Mouse (Mus musculus) hindbrain, embryonic 11.5 days (tissue): ENCODE measurements around the gene Tax1bp3. TPM values are rescaled to one million over a fixed set of nuclear protein-coding genes. Genes with fewer than 3 reads are reported as not detected.

ENCODE experiments used
- ATAC-seq: fragments of 200-750 bp; cut with Nextera tagmentation; 2 replicates; pipeline ENCODE4 v1.8.0; 2017; ENCODE audit warnings: mild to moderate bottlenecking, moderate TSS enrichment, moderate library complexity; ENCODE audit not compliant: low FRiP score
- DNase-seq: peaks from one replicate; pipeline ENCODE4 v3.0.0-alpha.2; 2015; ENCODE audit warnings: low spot score
- H3K27ac ChIP-seq: fragments of 300-500 bp; sonication (generic); 2 replicates; pipeline ENCODE4 v1.5.1; 2014; ENCODE audit warnings: mild to moderate bottlenecking, low read depth, low read length
- H3K27me3 ChIP-seq: fragments of 300-500 bp; sonication (generic); 2 replicates; pipeline ENCODE4 v1.6.1; 2014; ENCODE audit warnings: mild to moderate bottlenecking, low read length, moderate library complexity, mixed read lengths; ENCODE audit not compliant: control insufficient read depth, insufficient read depth
- H3K36me3 ChIP-seq: fragments of 300-500 bp; sonication (generic); 2 replicates; pipeline ENCODE4 v1.6.1; 2014; ENCODE audit warnings: mild to moderate bottlenecking, low read length, moderate library complexity, mixed read lengths; ENCODE audit not compliant: control insufficient read depth, insufficient read depth
- H3K4me1 ChIP-seq: fragments of 300-500 bp; sonication (generic); replicated peaks from 2 replicates; pipeline ENCODE4 v1.6.1; 2014; ENCODE audit warnings: low read length, mixed read lengths; ENCODE audit not compliant: control insufficient read depth, insufficient read depth
- H3K4me2 ChIP-seq: fragments of 300-500 bp; sonication (generic); replicated peaks from 2 replicates; pipeline ENCODE4 v1.6.1; 2014; ENCODE audit warnings: mild to moderate bottlenecking, low read depth, low read length
- H3K4me3 ChIP-seq: fragments of 300-500 bp; sonication (generic); 2 replicates; pipeline ENCODE4 v1.5.1; 2014; ENCODE audit warnings: low read depth, low read length
- H3K9ac ChIP-seq: fragments of 300-500 bp; sonication (generic); 2 replicates; pipeline ENCODE4 v1.6.1; 2014; ENCODE audit warnings: low read depth, low read length
- H3K9me3 ChIP-seq: fragments of 300-500 bp; sonication (generic); 2 replicates; pipeline ENCODE4 v1.6.1; 2016; ENCODE audit warnings: low read length; ENCODE audit not compliant: control insufficient read depth
- WGBS: fragments of 180-500 bp; shearing (Covaris S2); extraction: QIAGEN DNeasy Blood & Tissue Kit; methylation state at CpG from one replicate; pipeline ENCODE4 v1.1.7; 2014; 5-methylcytosine and 5-hydroxymethylcytosine counted together
- polyA plus RNA-seq: library from polyadenylated mRNA; unstranded; fragments of >200 nt; fragmentation: Nextera tagmentation; extraction: Ambion mirVana; gene quantifications from 2 replicates; pipeline ENCODE4 v1.2.1, GENCODE M21; 2014

Gene Tax1bp3
- polyA plus RNA-seq, 1 experiment from 2014 or later: 223 TPM

DNA sequence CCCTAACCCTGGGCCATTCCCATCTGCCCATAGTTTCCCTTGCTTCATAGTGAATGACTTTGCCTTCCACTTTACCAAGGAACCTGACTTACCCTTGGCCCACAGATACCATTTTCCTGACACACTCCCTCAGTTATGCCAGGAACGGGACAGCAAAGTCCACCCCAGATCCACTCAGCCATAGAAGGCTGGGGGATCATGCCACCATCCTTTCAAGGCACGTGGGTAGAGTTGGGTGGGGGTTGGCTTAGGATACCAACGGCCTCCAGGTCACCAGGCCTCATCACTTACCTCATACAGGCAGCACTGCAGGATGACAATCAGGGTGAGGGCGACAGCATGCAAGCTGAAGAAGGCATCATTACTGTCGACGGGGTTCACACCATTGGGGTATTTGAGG, 10.3 kb downstream of the Tax1bp3 start:
- no peaks in the 10 kb centered on the region for H3K27me3 ChIP-seq
- WGBS: 84% methylated on average over 6 of the region's 6 CpGs

DNA sequence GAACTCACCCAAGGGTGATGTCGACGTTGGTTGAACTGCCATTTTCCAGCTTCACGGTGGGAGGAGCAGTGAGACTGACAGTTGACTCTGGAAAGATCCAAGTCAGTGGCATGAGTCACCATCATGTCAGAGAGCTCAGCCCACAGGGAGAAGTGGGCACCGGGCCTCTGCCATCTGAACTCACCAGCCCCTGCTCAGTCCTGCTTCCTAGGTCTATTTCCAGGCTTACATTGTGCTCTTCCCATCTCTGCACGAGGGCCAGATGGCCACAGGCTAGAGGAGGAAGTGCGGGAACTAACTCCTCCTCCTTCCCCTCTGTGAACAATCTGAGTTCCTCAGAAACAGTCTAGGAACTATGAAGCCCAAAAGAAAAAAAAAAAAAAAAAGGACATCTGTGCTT, 16.2 kb downstream of the Tax1bp3 start:
- ATAC-seq: no peak
- H3K36me3 ChIP-seq: no peaks in the 10 kb centered on the region
- WGBS: 85% methylated on average over 6 of the region's 6 CpGs
- H3K27me3 ChIP-seq: no peaks in the 10 kb centered on the region
- no peaks in the 10 kb centered on the region for H3K4me1 ChIP-seq
- H3K9ac ChIP-seq: no peak overlapping the region
- no peak for DNase-seq
- H3K9me3 ChIP-seq: no peaks in the 10 kb centered on the region
- no peak overlapping the region for H3K4me2 ChIP-seq
- H3K27ac ChIP-seq: no peak overlapping the region
- H3K4me3 ChIP-seq: no peak overlapping the region

More for the DNA sequence above, 10.3 kb downstream of the Tax1bp3 start:
- H3K36me3 ChIP-seq: 0 out of 2 replicates have a peak, but pooled peaks cover 2% of the 10 kb centered on the region
- H3K4me2 ChIP-seq: no peak overlapping the region
- H3K27ac ChIP-seq: no peak overlapping the region
- no peak overlapping the region for H3K9ac ChIP-seq
- H3K4me1 ChIP-seq: no peaks in the 10 kb centered on the region
- DNase-seq (no peak), ATAC-seq (no peak)
- no peak overlapping the region for H3K4me3 ChIP-seq
- no peaks in the 10 kb centered on the region for H3K9me3 ChIP-seq

DNA sequence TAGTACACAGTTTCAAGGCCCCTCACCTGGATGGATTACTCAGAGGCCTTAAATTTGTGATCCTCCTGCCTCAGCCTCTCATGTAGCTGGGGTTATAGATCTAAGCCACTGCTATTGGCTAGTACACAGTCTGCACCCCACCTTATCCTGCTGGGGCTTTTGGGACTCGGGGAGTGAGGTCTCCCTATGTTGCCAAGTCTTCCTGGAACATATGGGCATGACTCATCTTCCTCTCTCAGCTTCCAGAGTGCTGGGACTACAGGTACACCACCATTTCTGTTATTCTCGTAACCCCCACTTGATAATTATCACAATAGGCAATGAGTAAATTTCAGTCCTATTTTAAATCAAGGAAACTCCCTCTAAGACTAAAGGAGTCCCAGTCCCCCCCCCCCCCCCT, 17.6 kb downstream of the Tax1bp3 start:
- H3K36me3 ChIP-seq: no peaks in the 10 kb centered on the region
- H3K27me3 ChIP-seq: no peaks in the 10 kb centered on the region
- H3K4me3 ChIP-seq: no peak overlapping the region
- no peak for DNase-seq
- no peak overlapping the region for H3K9ac ChIP-seq
- no peak overlapping the region for H3K27ac ChIP-seq
- no peak for ATAC-seq
- no peak overlapping the region for H3K4me2 ChIP-seq
- 85% methylated on average over 2 of the region's 2 CpGs for WGBS
- no peaks in the 10 kb centered on the region for H3K4me1 ChIP-seq
- no peaks in the 10 kb centered on the region for H3K9me3 ChIP-seq

DNA sequence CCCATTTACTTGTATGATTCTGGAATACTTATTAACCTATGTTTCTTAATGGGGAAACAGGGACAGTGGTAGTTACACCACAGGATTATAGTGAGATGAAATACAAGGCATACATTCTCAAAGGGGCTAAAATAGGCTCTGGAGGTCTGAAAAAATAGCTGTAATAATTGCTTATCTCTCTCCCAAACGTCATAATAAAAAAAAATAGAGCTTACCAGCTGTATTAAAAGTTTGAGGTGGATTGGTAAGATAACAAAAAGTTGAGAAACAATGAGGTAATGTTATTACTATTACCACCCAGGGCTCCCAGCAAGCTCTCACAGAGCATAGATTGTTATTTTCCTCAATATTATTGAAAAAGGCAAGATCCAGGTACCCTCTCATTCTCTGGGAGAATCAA, 21.3 kb downstream of the Tax1bp3 start:
- ATAC-seq: no peak
- Histone ChIP-seq H3K9me3 (no peaks in the 10 kb centered on the region), H3K27me3 (no peaks in the 10 kb centered on the region), H3K36me3 (no peaks in the 10 kb centered on the region), H3K4me3 (peak overlapping the region; percentile 60), H3K4me1 (no peaks in the 10 kb centered on the region), H3K9ac (peak overlapping the region; percentile 65), H3K4me2 (peak overlapping the region; percentile 92), H3K27ac (no peak overlapping the region)
- 13% methylated on average over 1 of the region's 1 CpGs for WGBS
- no peak for DNase-seq

DNA sequence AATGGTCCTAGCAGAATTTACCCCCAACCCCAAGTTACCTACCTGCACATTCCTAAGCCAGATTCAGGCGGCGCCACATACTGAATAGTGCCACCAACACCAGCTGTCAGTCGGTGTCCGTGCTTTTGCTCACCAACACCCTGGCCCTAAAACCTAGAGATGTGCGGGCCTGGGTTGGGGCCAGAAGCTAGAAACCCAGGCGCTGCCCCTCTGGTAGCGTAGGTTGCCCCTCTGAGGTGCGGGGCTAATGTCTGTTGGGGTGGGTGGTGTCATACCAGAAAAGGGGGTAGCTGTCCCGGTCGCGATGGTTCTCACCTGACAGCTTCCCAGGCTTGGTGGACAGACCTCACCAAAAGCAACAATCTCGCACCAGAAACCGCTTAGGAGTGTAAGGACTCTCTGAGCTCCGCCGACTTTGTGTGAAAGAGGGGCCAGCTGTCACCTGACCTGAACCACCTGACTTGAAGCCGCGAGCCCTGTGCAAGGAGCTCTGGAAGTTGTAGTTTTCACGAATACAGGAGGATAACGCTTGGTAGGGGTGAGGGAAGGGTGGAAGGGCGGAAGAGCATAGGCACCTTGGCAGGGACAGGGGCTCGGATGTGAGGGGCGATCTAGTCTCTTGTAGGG, 21.8 kb downstream of the Tax1bp3 start, which contains the start of gene Ctns:
TSS of gene Ctns (minus strand) at position 440 of the 627 bp plus-strand sequence.
- H3K9ac ChIP-seq: peak within 1 kb of the TSS; percentile 65
- no peaks in the 10 kb centered on the region for H3K4me1 ChIP-seq
- DNase-seq (no peak), ATAC-seq (peak; percentile 95)
- no peaks in the 10 kb centered on the region for H3K36me3 ChIP-seq
- H3K27ac ChIP-seq: 0 out of 2 replicates have a peak within 1 kb of the TSS, but pooled peaks have one; percentile 11
- H3K9me3 ChIP-seq: no peaks in the 10 kb centered on the region
- H3K27me3 ChIP-seq: no peaks in the 10 kb centered on the region
- 2% methylated on average over 22 of the region's 22 CpGs for WGBS
- H3K4me3 ChIP-seq: peak within 1 kb of the TSS; percentile 60
- H3K4me2 ChIP-seq: peak within 1 kb of the TSS; percentile 92

DNA sequence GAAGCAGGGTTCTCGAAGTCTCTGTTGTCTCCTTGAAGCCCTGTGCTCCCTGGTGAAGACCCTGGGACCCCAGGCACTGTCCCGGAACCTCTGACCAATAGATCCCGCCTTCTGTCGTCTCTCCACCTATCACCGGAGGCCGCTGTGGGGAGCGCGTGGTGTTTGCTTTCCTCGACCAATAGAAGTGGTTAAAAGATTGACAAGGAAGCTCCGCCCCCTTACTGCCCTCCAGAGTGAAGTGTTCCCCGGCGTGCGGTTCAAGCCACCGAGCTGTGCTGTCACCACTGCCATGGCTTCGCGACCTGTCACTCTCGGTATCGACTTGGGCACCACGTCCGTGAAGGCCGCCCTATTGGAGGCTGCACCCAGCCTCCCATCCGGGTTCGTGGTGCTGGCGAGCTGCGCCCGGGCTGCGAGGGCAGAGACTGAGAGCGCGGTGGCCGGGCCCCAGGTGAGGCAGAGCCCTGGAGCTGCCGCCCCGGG, 22.4 kb downstream of the Tax1bp3 start, which contains the start of gene Shpk:
TSS of gene Shpk (plus strand) at position 231 of the 483 bp plus-strand sequence.
- H3K36me3 ChIP-seq: no peaks in the 10 kb centered on the region
- H3K27ac ChIP-seq: 0 out of 2 replicates have a peak within 1 kb of the TSS, but pooled peaks have one; percentile 11
- peak within 1 kb of the TSS; percentile 92 for H3K4me2 ChIP-seq
- DNase-seq (peak; percentile 94), ATAC-seq (peak; percentile 99)
- H3K4me3 ChIP-seq: peak within 1 kb of the TSS; percentile 60
- WGBS: 0% methylated on average over 28 of the region's 32 CpGs
- H3K27me3 ChIP-seq: no peaks in the 10 kb centered on the region
- peak within 1 kb of the TSS; percentile 65 for H3K9ac ChIP-seq
- no peaks in the 10 kb centered on the region for H3K4me1 ChIP-seq
- no peaks in the 10 kb centered on the region for H3K9me3 ChIP-seq

DNA sequence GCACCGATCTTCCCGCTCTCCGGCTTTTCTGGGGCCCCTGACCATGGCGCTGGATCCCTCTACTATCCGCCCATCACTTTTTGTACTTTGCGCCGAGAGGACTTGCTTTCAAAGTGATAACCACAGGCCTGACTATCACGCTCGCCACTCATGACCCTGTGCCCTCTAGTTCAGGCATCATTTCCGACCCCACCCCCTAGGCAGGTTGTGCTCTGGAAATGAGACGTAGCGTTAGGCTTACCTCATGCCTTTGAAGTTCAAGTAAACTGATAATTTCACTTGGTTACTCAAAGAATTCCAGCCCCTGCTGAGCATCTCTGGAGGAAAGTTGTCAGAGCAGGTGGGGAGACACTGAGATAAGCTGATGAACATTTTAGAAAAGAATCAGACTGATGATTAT, 23.0 kb downstream of the Tax1bp3 start:
- H3K9me3 ChIP-seq: no peaks in the 10 kb centered on the region
- 5% methylated on average over 12 of the region's 12 CpGs for WGBS
- ATAC-seq (peak; percentile 1; the same call in 1 of the 2 replicates), DNase-seq (no peak)
- peak overlapping the region; percentile 64 for H3K9ac ChIP-seq
- peak overlapping the region; percentile 60 for H3K4me3 ChIP-seq
- no peaks in the 10 kb centered on the region for H3K27me3 ChIP-seq
- no peaks in the 10 kb centered on the region for H3K36me3 ChIP-seq
- H3K27ac ChIP-seq: no peak overlapping the region
- no peaks in the 10 kb centered on the region for H3K4me1 ChIP-seq
- peak overlapping the region; percentile 92 for H3K4me2 ChIP-seq

DNA sequence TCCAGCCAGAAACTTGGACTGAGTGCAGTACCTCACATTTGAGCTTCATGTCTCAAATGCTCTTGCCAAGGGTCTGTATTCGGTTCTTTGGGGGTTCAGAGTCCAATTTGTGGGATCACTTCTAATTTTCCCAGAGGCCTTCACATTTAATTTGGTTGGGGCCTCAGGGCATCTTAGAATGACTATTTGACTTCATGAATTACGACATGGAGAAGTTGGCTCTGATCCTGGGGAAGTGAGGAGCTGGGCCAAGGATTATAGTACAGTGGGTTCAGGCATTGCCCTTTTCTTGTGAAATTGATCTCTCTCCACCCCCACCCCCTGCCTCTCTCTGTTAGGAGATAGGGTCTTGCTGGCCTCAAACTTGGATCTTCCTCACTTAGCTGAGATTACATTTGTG, 24.1 kb downstream of the Tax1bp3 start:
- H3K4me3 ChIP-seq: no peak overlapping the region
- H3K4me2 ChIP-seq: no peak overlapping the region
- H3K27me3 ChIP-seq: no peaks in the 10 kb centered on the region
- H3K9me3 ChIP-seq: no peaks in the 10 kb centered on the region
- DNase-seq (no peak), ATAC-seq (no peak)
- H3K36me3 ChIP-seq: no peaks in the 10 kb centered on the region
- no peak overlapping the region for H3K27ac ChIP-seq
- no peaks in the 10 kb centered on the region for H3K4me1 ChIP-seq
- H3K9ac ChIP-seq: no peak overlapping the region
- WGBS: 77% methylated on average over 2 of the region's 2 CpGs

DNA sequence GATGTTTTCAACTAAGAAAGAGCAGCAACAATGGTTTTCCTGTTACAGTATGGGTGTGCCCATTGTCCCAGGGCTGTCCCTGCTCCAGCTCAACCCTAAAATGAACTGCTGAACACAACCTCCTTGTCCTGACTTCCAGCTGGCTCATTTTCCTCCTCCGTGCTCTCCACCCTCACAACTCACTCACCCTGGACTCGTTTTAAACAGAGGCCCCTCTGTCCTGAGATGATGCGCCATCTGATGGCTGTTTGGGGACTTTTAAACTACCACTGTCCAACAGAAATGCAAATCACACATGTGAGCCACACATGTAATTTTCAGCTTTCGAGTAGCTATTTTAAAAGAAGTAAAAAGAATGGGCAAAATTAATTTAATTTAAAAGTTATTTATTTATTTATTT, 24.7 kb downstream of the Tax1bp3 start:
- WGBS: 37% methylated on average over 4 of the region's 4 CpGs
- peak; percentile 22 for DNase-seq
- ATAC-seq: no peak
- Histone ChIP-seq H3K27me3 (no peaks in the 10 kb centered on the region), H3K9ac (no peak overlapping the region), H3K9me3 (no peaks in the 10 kb centered on the region), H3K27ac (no peak overlapping the region), H3K4me1 (no peaks in the 10 kb centered on the region), H3K36me3 (no peaks in the 10 kb centered on the region), H3K4me2 (no peak overlapping the region), H3K4me3 (no peak overlapping the region)
